Mouse (Mus musculus) stomach, postnatal 0 days (tissue): Measurements from ENCODE around the gene Nr1h3. TPM values are rescaled to one million over a fixed set of nuclear protein-coding genes. Genes with fewer than 3 reads are reported as not detected.

Experiments used
- ATAC-seq: fragments of 200-750 bp; cut with Nextera tagmentation; 2 replicates; pipeline ENCODE4 v1.8.0; 2017; ENCODE audit not compliant: low FRiP score, low TSS enrichment
- DNase-seq: peaks from one replicate; pipeline ENCODE4 v3.0.0-alpha.2; 2016; ENCODE audit warnings: low spot score
- H3K27ac ChIP-seq: fragments of 300-500 bp; sonication (generic); replicated peaks from 2 replicates; pipeline ENCODE4 v1.5.1; 2014; ENCODE audit warnings: mild to moderate bottlenecking, control low read depth
- H3K27me3 ChIP-seq: fragments of 300-500 bp; sonication (generic); 2 replicates; pipeline ENCODE4 v1.6.1; 2014; ENCODE audit warnings: low read length; ENCODE audit not compliant: control insufficient read depth, insufficient read depth
- H3K36me3 ChIP-seq: fragments of 300-500 bp; sonication (generic); 2 replicates; pipeline ENCODE4 v1.6.1; 2014; ENCODE audit warnings: low read length, mixed read lengths; ENCODE audit not compliant: control insufficient read depth, insufficient read depth
- H3K4me1 ChIP-seq: fragments of 300-500 bp; sonication (generic); replicated peaks from 2 replicates; pipeline ENCODE4 v1.6.1; 2014; ENCODE audit warnings: antibody characterized with exemption; ENCODE audit not compliant: control insufficient read depth, insufficient read depth
- H3K4me2 ChIP-seq: fragments of 300-500 bp; sonication (generic); replicated peaks from 2 replicates; pipeline ENCODE4 v1.6.1; 2014; ENCODE audit warnings: low read depth, mild to moderate bottlenecking, control low read depth, moderate library complexity
- H3K4me3 ChIP-seq: fragments of 300-500 bp; sonication (generic); 2 replicates; pipeline ENCODE4 v1.5.1; 2014; ENCODE audit warnings: low read depth, low read length, control low read depth
- H3K9ac ChIP-seq: fragments of 300-500 bp; sonication (generic); 2 replicates; pipeline ENCODE4 v1.6.1; 2014; ENCODE audit warnings: mild to moderate bottlenecking, low read length, control low read depth, mixed read lengths
- H3K9me3 ChIP-seq: fragments of 300-500 bp; sonication (generic); 2 replicates; pipeline ENCODE4 v1.6.1; 2016; ENCODE audit warnings: low read length; ENCODE audit not compliant: control insufficient read depth
- CTCF ChIP-seq: IDR thresholded peaks from 2 replicates; pipeline ENCODE4 v1.5.1; 2016; ENCODE audit warnings: antibody characterized with exemption, low read depth, mild to moderate bottlenecking, moderate library complexity
- EP300 ChIP-seq: optimal IDR thresholded peaks from 2 replicates; pipeline ENCODE3; 2016; ENCODE audit warnings: antibody characterized with exemption
- WGBS: fragments of 180-500 bp; shearing (Covaris S2); extraction: QIAGEN DNeasy Blood & Tissue Kit; methylation state at CpG from one replicate; pipeline ENCODE4 v1.1.7; 2014; 5-methylcytosine and 5-hydroxymethylcytosine counted together
- polyA plus RNA-seq: library from polyadenylated mRNA; unstranded; fragments of >200 nt; fragmentation: Nextera tagmentation; extraction: Ambion mirVana; gene quantifications from 2 replicates; pipeline ENCODE4 v1.2.1, GENCODE M21; 2015

The Nr1h3 gene
- polyA plus RNA-seq = 1.8 and 2.2 TPM in 2 replicates

- 2% methylated on average over 28 of the region's 28 CpGs for WGBS
- ATAC-seq = peak; percentile 98
- peak within 1 kb of the TSS; percentile 84 for H3K4me2 ChIP-seq
- no peak for TF ChIP-seq EP300
- TF ChIP-seq CTCF = peak; percentile 28
- peak within 1 kb of the TSS; percentile 96 for H3K27ac ChIP-seq
- peak within 1 kb of the TSS; percentile 66 for H3K4me3 ChIP-seq
- peaks cover 2% of the 10 kb centered on the region; the same call in 1 of the 2 replicates for H3K4me1 ChIP-seq
- no peaks in the 10 kb centered on the region for H3K9me3 ChIP-seq
- peak within 1 kb of the TSS; percentile 73 for H3K9ac ChIP-seq
- DNase-seq = peak; percentile 94
- peaks cover 9% of the 10 kb centered on the region for H3K36me3 ChIP-seq
- H3K27me3 ChIP-seq = no peaks in the 10 kb centered on the region
These were observed at the start of gene Nr1h3, which contains the start of gene Acp2 for GRCm38 (mm10) chr2:91202222-91202971. TSS of gene Nr1h3 (minus strand) at chr2:91202834. TSS of gene Acp2 (plus strand) at chr2:91202885.

GRCm38 (mm10) chr2:91252001-91252400 is 49.4 kb upstream of the Nr1h3 start:
- Histone ChIP-seq H3K36me3 (no peaks in the 10 kb centered on the region), H3K27me3 (no peaks in the 10 kb centered on the region), H3K9ac (no peak overlapping the region), H3K9me3 (no peaks in the 10 kb centered on the region), H3K27ac (no peak overlapping the region), H3K4me3 (no peak overlapping the region), H3K4me2 (no peak overlapping the region), H3K4me1 (0 out of 2 replicates have a peak, but pooled peaks cover 6% of the 10 kb centered on the region)
- 57% methylated on average over 4 of the region's 4 CpGs for whole genome bisulfite sequencing
- no peak for TF ChIP-seq CTCF
- TF ChIP-seq EP300 = no peak
- ATAC-seq (no peak), DNase-seq (no peak)

DNA sequence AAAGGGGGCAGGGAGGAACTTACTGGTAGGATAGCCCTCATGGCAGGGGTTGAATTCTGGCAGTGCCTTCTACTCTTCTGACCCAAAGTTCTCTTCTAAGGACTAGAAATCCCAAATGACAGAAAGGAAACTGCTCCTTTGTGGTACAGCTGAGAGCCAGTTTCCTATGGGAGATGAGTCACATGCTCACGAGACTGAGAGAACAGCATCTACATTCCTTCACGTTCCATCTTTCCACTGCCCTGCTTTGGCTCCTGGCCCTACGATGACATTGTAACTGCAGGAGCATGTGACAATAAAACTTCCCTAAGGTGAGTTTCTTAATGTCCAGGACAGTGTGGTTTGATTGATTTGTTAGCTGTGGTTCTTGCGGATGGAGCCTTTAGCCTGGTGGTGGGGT is 45.7 kb upstream of the Nr1h3 start:
- no peak overlapping the region for H3K9ac ChIP-seq
- H3K27ac ChIP-seq = no peak overlapping the region
- DNase-seq (no peak), ATAC-seq (no peak)
- H3K9me3 ChIP-seq = no peaks in the 10 kb centered on the region
- H3K4me2 ChIP-seq = no peak overlapping the region
- no peak for TF ChIP-seq EP300
- no peak for TF ChIP-seq CTCF
- no peaks in the 10 kb centered on the region for H3K4me1 ChIP-seq
- H3K27me3 ChIP-seq = no peaks in the 10 kb centered on the region
- H3K4me3 ChIP-seq = no peak overlapping the region
- no peaks in the 10 kb centered on the region for H3K36me3 ChIP-seq
- 69% methylated on average over 4 of the region's 4 CpGs for WGBS

DNA sequence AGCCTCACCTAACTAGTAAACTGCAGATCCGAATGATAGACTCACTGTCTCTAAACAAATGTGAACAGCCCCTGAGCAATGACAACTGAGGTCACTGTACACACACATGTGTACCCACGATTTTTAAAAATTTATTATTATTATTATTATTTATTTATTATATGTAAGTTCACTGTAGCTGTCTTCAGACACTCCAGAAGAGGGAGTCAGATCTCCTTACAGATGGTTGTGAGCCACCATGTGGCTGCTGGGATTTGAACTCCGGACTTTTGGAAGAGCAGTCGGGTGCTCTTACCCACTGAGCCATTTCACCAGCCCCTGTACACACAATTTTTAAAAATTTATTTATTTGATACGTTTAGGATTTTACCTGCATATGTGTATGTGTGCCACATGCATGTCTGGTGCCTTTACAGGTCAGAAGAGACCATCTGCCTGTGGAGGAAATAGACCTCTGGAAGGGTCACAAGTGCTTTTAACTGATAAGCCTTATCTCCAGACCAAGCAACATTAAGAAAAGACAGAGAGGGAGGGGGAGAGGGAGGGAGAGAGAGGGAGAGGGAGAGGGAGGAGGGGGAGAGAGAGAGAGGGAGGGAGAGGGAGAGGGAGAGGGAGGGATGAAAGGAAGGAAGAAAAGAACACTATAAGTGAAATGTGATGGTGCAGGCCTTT is 42.1 kb upstream of the Nr1h3 start:
- WGBS = 71% methylated on average over 5 of the region's 5 CpGs
- no peak overlapping the region for H3K4me2 ChIP-seq
- H3K27me3 ChIP-seq = no peaks in the 10 kb centered on the region
- no peak for DNase-seq
- no peaks in the 10 kb centered on the region for H3K9me3 ChIP-seq
- no peak overlapping the region for H3K27ac ChIP-seq
- no peak for ATAC-seq
- TF ChIP-seq EP300 (no peak), CTCF (no peak)
- H3K36me3 ChIP-seq = no peaks in the 10 kb centered on the region
- no peaks in the 10 kb centered on the region for H3K4me1 ChIP-seq
- H3K4me3 ChIP-seq = no peak overlapping the region
- H3K9ac ChIP-seq = no peak overlapping the region

DNA sequence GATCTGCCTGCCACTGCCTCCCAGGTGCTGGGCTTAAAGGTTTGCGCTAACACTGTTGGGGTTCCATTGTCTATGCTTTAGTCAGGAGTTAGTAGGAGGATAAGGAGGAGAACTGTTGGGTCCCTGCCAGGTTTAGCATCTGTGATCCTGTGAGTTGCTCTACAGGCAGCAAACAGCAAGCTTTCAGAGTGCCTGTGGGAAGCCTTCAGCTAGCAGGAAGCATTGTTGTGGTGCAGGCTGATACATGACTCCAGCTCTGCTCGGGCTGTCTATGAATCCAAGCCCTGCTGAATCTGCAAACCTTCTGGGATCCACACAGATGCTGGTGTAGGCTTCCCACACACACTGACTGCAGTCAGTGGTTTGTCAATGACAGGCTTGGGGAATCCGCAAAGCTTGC is 40.8 kb upstream of the Nr1h3 start:
- no peak for DNase-seq
- no peak for TF ChIP-seq CTCF
- no peak for TF ChIP-seq EP300
- Histone ChIP-seq H3K36me3 (no peaks in the 10 kb centered on the region), H3K9ac (no peak overlapping the region), H3K4me2 (no peak overlapping the region), H3K4me1 (no peaks in the 10 kb centered on the region), H3K27ac (no peak overlapping the region), H3K9me3 (no peaks in the 10 kb centered on the region), H3K4me3 (no peak overlapping the region), H3K27me3 (no peaks in the 10 kb centered on the region)
- WGBS = 53% methylated on average over 3 of the region's 3 CpGs
- peak; percentile 22; the same call in 1 of the 2 replicates for ATAC-seq

DNA sequence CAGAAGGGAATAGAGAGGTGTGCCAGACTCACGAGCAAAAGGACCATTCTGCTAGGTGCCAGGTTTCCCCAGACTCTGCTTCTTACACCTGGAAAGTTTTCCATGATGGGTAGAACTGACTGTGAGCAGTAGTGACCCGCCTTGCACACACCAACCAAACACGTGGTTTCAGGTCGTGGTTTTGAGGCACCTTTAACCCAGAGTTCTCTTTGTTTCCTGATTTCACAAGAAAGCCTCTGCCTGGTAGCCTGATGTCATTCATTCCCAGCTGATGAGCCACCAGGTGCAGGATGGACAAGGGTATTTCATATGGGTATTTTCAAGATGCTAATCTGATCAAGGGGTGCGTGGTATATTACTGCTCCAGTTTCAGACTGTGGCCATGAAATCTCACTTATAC is 39.9 kb upstream of the Nr1h3 start:
- peak overlapping the region; percentile 18; the same call in 1 of the 2 replicates for H3K27ac ChIP-seq
- H3K27me3 ChIP-seq = no peaks in the 10 kb centered on the region
- DNase-seq (peak; percentile 56), ATAC-seq (peak; percentile 84)
- H3K9me3 ChIP-seq = no peaks in the 10 kb centered on the region
- no peaks in the 10 kb centered on the region for H3K4me1 ChIP-seq
- no peak overlapping the region for H3K4me2 ChIP-seq
- 45% methylated on average over 5 of the region's 5 CpGs for WGBS
- TF ChIP-seq EP300 = no peak
- TF ChIP-seq CTCF = no peak
- no peak overlapping the region for H3K9ac ChIP-seq
- H3K4me3 ChIP-seq = no peak overlapping the region
- no peaks in the 10 kb centered on the region for H3K36me3 ChIP-seq
